Mouse (Mus musculus): ENCODE data around the gene Ccdc62. TPM values are rescaled to one million over a fixed set of nuclear protein-coding genes. Genes with fewer than 3 reads are reported as not detected.

The Ccdc62 gene
- polyA plus RNA-seq (2017; shearing (Covaris generic)): 1 to 10 TPM; 2.2 to 3.4 TPM

DNA sequence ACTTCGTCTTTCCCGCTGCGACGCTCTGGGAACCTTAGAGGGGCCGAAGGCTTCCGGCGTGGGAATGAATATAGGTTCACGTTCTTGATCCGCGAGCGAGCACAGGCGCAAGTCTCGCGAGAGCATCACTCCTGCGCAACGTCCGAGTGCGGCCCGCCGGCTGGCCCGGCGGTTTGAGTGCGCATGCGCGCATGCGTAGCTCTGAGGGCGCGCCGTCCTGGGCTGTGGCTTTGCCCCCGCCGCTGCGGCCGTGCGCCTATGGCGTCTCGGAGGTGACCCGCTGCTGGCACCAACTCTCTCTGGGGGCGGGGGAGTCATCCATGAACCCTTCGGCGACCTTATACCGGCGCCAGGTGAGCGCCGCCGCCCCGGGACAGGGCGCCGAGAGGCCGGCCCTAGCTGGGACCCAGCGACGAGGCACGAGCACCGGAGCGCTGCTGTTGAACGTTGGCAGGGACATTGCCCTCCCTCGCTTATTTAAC is at the start of gene Ccdc62:
TSS of gene Ccdc62 (plus strand) at position 172 of the 482 bp plus-strand sequence.

DNA sequence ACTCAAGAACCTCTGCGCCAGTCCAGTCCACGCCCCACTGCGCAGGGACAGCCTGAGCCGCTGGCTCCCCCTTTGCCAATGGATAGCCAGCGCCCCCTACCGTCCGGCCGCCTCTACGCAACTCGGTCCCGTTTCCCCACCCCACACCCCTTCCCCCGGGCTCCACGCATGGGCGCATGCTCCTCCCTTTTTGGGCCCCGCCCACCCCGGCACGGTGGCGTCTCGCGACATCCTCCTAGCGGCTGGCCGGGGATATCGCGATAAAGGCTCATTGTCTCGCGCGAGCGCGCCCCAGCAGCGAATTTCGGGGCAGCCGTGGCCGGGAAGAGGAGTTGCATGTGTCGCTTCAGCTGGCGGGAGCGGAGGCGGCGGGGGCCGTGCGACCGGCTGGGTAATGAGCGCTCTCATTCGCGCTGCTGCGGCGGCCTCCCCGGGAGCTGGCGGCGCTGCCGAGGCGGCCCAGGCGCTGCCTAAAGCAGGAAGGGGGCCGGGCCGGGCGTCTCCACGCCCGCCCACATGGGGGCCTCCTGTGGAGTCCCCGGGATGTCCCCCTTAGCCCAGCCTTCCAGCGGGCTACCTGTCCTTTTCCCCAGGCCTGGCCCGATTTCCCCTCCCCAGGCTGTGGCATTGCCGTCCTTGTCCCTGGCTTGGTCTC is 23.4 kb upstream of the Ccdc62 start, which contains the start of gene Denr:
TSS of gene Denr (plus strand) at position 200 of the 655 bp plus-strand sequence.

DNA sequence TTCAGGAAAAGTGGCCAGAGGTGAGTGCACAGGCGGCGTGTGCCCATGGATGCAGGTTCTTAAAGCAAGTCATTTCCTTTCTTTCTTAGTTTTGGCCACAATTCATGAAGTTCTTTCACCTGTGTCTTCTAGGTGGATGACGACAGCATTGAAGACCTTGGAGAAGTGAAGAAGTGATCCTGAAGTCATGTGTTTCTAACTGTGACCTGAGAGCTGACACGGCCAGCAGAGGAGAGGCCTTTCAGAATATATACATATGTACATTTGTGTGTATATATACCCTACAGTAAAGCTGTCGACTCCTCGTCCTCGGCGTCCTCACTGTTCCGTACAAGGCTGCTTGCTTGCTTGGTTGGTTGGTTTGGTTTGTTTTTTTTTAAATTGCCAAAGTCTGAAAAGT is 3.4 kb upstream of the Ccdc62 start, which contains the start of gene Gm43518:
TSS of gene Gm43518 (plus strand) at position 301 of the 400 bp plus-strand sequence.

DNA sequence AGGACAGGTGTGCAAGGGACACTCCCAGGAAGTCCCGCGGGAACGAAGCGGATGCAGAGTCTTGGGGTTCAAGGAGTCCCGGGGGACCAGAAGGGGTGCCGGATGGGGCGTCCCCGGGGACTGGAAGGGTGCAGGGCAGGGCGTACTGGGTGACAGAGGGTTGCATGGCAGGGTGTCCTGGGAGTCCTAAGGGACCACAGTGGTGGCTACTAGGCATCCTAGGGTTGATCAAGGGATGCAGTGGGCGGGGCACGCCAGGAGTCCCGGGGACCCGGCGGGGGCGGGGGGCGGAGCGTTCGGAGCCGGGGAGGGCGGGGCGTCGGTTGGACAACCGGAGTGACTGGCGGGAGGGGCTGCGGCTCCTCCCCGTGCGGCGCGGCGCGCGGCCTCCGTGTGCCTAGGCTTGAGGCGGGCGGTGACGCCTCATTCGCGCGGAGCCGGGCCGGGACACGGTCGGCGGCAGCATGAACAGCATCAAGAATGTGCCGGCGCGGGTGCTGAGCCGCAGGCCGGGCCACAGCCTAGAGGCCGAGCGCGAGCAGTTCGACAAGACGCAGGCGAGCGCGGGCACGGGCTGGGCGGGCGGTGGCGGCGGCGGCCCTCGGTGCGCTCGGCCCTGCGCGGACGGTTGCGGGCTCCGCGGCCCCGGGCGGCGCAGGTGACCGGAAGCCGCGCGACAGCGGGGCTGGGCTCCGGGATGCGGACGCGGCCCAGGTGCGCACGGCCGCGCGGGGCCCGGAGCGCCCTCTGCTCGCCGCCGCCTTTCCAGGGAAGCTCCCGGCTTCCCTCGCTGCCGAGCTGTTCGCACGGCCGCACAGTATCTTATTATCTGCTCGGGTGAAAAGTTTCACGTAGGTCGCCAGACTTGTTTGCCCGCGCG is 43.1 kb downstream of the Ccdc62 start, which contains the start of gene Hip1r:
TSS of gene Hip1r (plus strand) at position 330 of the 880 bp plus-strand sequence.

Other genes starting within 250 kb of the Ccdc62 start
- 10 to 100 TPM; 70.5 to 77.7 TPM for gene Clip1, start 246.1 kb upstream of the Ccdc62 start, polyA plus RNA-seq (2017; shearing (Covaris generic))
- gene Zcchc8, start 209.6 kb upstream of the Ccdc62 start, polyA plus RNA-seq (2017; shearing (Covaris generic)): 10 to 100 TPM; 79.8 to 90.8 TPM
- 100 to 1,000 TPM; 145 to 165 TPM for gene Rsrc2, start 181.3 kb upstream of the Ccdc62 start, polyA plus RNA-seq (2017; shearing (Covaris generic))
- gene Kntc1, start 181.0 kb upstream of the Ccdc62 start, polyA plus RNA-seq (2017; shearing (Covaris generic)): 1 to 10 TPM; 2.6 to 6.2 TPM
- gene Hcar2, start 65.2 kb upstream of the Ccdc62 start, polyA plus RNA-seq (2017; shearing (Covaris generic)): under 1 TPM; 0.13 to 0.41 TPM
- gene Hcar1, start 50.7 kb upstream of the Ccdc62 start, polyA plus RNA-seq (2017; shearing (Covaris generic)): not detected
- 100 to 1,000 TPM; 108 to 111 TPM for gene Denr, start 23.5 kb upstream of the Ccdc62 start, polyA plus RNA-seq (2017; shearing (Covaris generic))
- gene Gm43518, start 3.3 kb upstream of the Ccdc62 start, polyA plus RNA-seq (2017; shearing (Covaris generic)): 1 to 10 TPM; 2.4 to 6.0 TPM
- gene Hip1r, start 42.9 kb downstream of the Ccdc62 start, polyA plus RNA-seq (2017; shearing (Covaris generic)): 10 to 100 TPM; 21.3 to 63.5 TPM
- gene Vps37b, start 101.6 kb downstream of the Ccdc62 start, polyA plus RNA-seq (2017; shearing (Covaris generic)): 10 to 100 TPM; 73.3 to 90.6 TPM
- 10 to 100 TPM; 43.2 to 57.2 TPM for gene Abcb9, start 165.1 kb downstream of the Ccdc62 start, polyA plus RNA-seq (2017; shearing (Covaris generic))
- 10 to 100 TPM; 28.7 to 32.3 TPM for gene Ogfod2, start 181.6 kb downstream of the Ccdc62 start, polyA plus RNA-seq (2017; shearing (Covaris generic))
- gene Arl6ip4, start 185.4 kb downstream of the Ccdc62 start, polyA plus RNA-seq (2017; shearing (Covaris generic)): 100 to 1,000 TPM in 1 of 2 experiments, 10 to 100 TPM in 1; 86.3 to 121 TPM

Measured in activated CD4-positive, CD25-positive, alpha-beta regulatory T cell (primary cell).